Mouse (Mus musculus) small intestine, adult 2 months (tissue): ENCODE results near the gene Nbea.

Source experiments
- CTCF ChIP-seq: fragments of 200-500 bp; IDR thresholded peaks from 2 replicates; pipeline ENCODE4 v1.5.1; 2012; ENCODE audit warnings: low read depth, mild to moderate bottlenecking, control low read depth, inconsistent platforms, low read length, moderate library complexity, mixed read lengths; ENCODE audit not compliant: insufficient replicate concordance, insufficient read length; ENCODE audit errors: extremely low read depth
- POLR2A ChIP-seq: fragments of 200-500 bp; IDR thresholded peaks from 2 replicates; pipeline ENCODE4 v1.6.1; 2012; ENCODE audit warnings: low read depth, mild to moderate bottlenecking, control low read depth, inconsistent platforms, low read length, moderate library complexity

- TF ChIP-seq POLR2A, result no peak
- TF ChIP-seq CTCF, result no peak
These were observed 401.3 kb downstream of the Nbea start, which contains the start of gene Mab21l1 for GRCm38 (mm10) chr3:55782056-55782687.
